Mouse (Mus musculus) lung, postnatal 0 days (tissue): ENCODE measurements around the gene Dnajc5. TPM values are rescaled to one million over a fixed set of nuclear protein-coding genes. Genes with fewer than 3 reads are reported as not detected.
"Not testable (repeated sequence)": the region's sequence is repeated elsewhere in the genome, so short reads cannot be mapped to it uniquely, and the experiment has no call there.

Source experiments
- ATAC-seq: fragments of 200-750 bp; cut with Nextera tagmentation; 2 replicates; pipeline ENCODE4 v1.8.0; 2017; ENCODE audit warnings: moderate library complexity
- DNase-seq: peaks from one replicate; pipeline ENCODE4 v3.0.0-alpha.2; 2016; ENCODE audit warnings: low spot score
- H3K27ac ChIP-seq: fragments of 300-500 bp; sonication (generic); 2 replicates; pipeline ENCODE4 v1.5.1; 2014; ENCODE audit warnings: antibody characterized with exemption, mild to moderate bottlenecking, low read length, mixed read lengths
- H3K27me3 ChIP-seq: fragments of 300-500 bp; sonication (generic); replicated peaks from 2 replicates; pipeline ENCODE4 v1.6.1; 2014; ENCODE audit warnings: low read length, mixed read lengths; ENCODE audit not compliant: insufficient read depth
- H3K36me3 ChIP-seq: fragments of 300-500 bp; sonication (generic); 2 replicates; pipeline ENCODE4 v1.6.1; 2014; ENCODE audit warnings: low read length, mixed read lengths; ENCODE audit not compliant: insufficient read depth
- H3K4me1 ChIP-seq: fragments of 300-500 bp; sonication (generic); 2 replicates; pipeline ENCODE4 v1.6.1; 2014; ENCODE audit warnings: antibody characterized with exemption, low read depth, low read length, mixed read lengths; ENCODE audit not compliant: insufficient read depth
- H3K4me2 ChIP-seq: fragments of 300-500 bp; sonication (generic); replicated peaks from 2 replicates; pipeline ENCODE4 v1.6.1; 2014; ENCODE audit warnings: low read depth, mild to moderate bottlenecking, low read length, moderate library complexity, mixed read lengths
- H3K4me3 ChIP-seq: fragments of 300-500 bp; sonication (generic); 2 replicates; pipeline ENCODE4 v1.5.1; 2014; ENCODE audit warnings: low read depth, low read length
- H3K9ac ChIP-seq: fragments of 300-500 bp; sonication (generic); replicated peaks from 2 replicates; pipeline ENCODE4 v1.6.1; 2014; ENCODE audit warnings: low read depth, mild to moderate bottlenecking
- H3K9me3 ChIP-seq: fragments of 300-500 bp; sonication (generic); 2 replicates; pipeline ENCODE4 v1.6.1; 2016; ENCODE audit warnings: low read length, mixed read lengths
- CTCF ChIP-seq: IDR thresholded peaks from 2 replicates; pipeline ENCODE4 v1.5.1; 2016; ENCODE audit warnings: antibody characterized with exemption, mild to moderate bottlenecking
- EP300 ChIP-seq: IDR thresholded peaks from 2 replicates; pipeline ENCODE4 v1.6.1; 2016; ENCODE audit warnings: antibody characterized with exemption, mild to moderate bottlenecking, control low read depth
- WGBS: fragments of 180-500 bp; shearing (Covaris S2); extraction: QIAGEN DNeasy Blood & Tissue Kit; methylation state at CpG from one replicate; pipeline ENCODE4 v1.1.7; 2014; 5-methylcytosine and 5-hydroxymethylcytosine counted together
- polyA plus RNA-seq: library from polyadenylated mRNA; unstranded; fragments of >200 nt; fragmentation: Nextera tagmentation; extraction: Ambion mirVana; gene quantifications from 2 replicates; pipeline ENCODE4 v1.2.1, GENCODE M21; 2015

Dnajc5 gene
- polyA plus RNA-seq, 1 experiment from 2014 or later = 57.2 TPM

DNA sequence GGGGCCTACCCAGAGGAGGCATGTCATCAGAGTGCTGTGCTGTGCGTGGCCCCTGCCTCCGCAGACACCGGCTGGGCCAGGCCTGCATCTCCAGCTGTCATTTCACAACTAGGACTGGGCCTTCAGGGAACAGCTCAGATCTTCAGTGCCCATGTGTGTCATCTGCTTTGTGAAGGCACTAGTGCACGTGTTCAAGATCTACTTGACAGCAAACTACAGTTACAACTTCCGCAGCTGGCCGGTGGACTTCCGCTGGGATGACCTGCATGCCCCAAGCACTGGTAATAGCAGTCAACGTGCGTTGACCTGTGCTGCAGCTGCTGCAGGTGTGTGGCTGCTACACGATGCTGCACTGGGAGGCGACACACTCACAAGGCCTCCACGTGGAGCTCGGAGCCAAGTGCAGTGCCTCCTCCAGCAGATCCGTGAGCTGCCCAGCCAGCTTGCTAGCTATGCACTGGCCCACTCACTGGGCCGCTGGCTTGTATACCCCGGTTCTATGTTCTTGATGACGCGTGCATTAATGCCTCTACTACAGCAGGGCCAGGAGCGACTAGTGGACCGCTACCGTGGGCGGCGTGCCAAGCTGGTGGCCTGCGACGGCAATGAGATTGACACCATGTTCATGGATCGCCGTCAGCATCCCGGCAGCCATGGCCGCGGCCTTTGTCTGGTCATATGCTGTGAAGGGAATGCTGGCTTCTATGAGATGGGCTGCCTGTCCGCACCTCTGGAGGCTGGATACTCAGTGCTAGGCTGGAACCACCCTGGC is 26.9 kb upstream of the Dnajc5 start, which contains the start of gene Abhd16b:
Gene Abhd16b, plus strand, starts transcription at position 51 of the 772 bp plus-strand sequence.
- H3K4me2 ChIP-seq = no peak within 1 kb of the TSS
- no peak for DNase-seq

DNA sequence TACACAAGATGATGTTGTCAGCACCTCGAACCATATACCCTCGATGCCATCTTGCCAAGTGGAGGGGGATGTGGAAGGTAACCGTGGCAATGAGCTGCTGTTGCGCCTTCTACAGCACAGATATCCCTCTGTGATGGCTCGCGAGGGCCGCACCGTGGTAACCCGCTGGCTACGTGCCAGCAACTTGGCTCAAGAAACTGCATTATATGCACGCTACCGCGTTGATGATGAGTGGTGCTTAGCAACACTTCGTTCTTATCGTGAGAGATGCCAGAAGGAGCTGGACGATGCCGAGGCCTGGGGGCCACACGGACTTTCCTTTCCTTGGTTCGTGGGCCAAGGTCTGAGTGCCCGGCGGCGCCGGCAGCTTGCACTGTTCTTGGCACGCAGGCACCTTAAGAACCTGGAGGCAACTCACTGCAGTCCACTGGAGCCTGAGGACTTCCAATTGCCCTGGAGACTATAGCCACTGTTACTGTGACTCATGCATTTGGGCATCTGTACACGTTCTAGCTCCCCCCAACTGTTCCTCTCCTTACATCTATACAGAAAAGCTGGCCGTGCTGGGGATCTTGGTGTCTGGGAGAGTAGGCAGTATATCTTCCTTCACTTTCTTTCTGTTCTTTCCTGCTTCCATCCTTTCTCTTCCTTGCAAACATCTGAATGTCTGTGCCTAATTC is 25.9 kb upstream of the Dnajc5 start:
- Histone ChIP-seq H3K4me2 (no peak overlapping the region), H3K36me3 (no peaks in the 10 kb centered on the region), H3K27me3 (no peaks in the 10 kb centered on the region), H3K9ac (no peak overlapping the region), H3K4me1 (peaks cover 3% of the 10 kb centered on the region; the same call in 1 of the 2 replicates), H3K9me3 (no peaks in the 10 kb centered on the region), H3K4me3 (no peak overlapping the region), H3K27ac (no peak overlapping the region)
- ATAC-seq (no peak), DNase-seq (no peak)
- WGBS = 52% methylated on average over 26 of the region's 26 CpGs
- TF ChIP-seq EP300 (no peak), CTCF (no peak)

More for the DNA sequence above, 26.9 kb upstream of the Dnajc5 start, which contains the start of gene Abhd16b:
- no peaks in the 10 kb centered on the region for H3K9me3 ChIP-seq
- no peaks in the 10 kb centered on the region for H3K27me3 ChIP-seq
- no peak for ATAC-seq
- TF ChIP-seq EP300 (no peak), CTCF (no peak)
- H3K27ac ChIP-seq = no peak within 1 kb of the TSS
- peaks cover 3% of the 10 kb centered on the region; the same call in 1 of the 2 replicates for H3K4me1 ChIP-seq
- 81% methylated on average over 31 of the region's 31 CpGs for WGBS
- no peak within 1 kb of the TSS for H3K4me3 ChIP-seq
- no peak within 1 kb of the TSS for H3K9ac ChIP-seq
- H3K36me3 ChIP-seq = no peaks in the 10 kb centered on the region

DNA sequence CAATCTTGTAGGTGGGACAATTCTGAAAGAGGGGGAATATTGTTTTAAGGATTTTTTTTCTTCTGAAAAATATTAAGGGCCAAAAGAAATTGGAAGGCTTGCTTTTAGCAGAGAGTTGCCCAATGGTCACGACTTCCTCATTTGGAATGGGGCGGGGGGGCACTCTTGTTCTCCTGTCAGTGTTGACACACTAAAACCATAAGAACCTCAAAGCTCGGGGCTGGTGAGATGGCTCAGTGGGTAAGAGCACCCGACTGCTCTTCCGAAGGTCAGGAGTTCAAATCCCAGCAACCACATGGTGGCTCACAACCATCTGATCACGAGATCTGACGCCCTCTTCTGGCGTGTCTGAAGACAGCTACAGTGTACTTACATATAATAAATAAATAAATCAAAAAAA is 24.4 kb upstream of the Dnajc5 start:
- ATAC-seq, H3K4me3 ChIP-seq, H3K27ac ChIP-seq, H3K9me3 ChIP-seq, DNase-seq, H3K4me2 ChIP-seq, H3K36me3 ChIP-seq, H3K4me1 ChIP-seq, H3K27me3 ChIP-seq, H3K9ac ChIP-seq: not testable (repeated sequence)
- 51% methylated on average over 8 of the region's 8 CpGs for WGBS

DNA sequence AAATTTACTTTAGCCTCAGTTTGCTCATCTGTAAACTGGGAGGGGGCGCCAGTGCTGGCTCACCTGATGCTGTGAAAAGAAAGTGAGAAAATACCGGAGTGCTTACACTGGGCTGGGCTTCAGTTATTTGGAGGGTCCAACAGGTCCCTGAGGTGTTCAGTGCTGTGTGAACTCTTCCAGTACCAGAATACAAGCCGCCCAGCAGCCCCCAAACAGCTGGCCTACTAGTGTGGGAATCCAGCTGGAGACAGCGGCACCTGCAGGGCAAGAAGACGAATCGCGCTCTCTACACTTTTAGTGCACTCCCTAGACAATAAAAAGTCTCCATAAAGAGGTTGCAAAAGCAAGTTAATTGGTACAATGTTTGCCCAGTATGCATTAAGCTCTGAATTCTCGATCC is 24.0 kb upstream of the Dnajc5 start:
- Histone ChIP-seq H3K4me2 (peak overlapping the region; percentile 93), H3K9me3 (no peaks in the 10 kb centered on the region), H3K4me1 (peaks cover 3% of the 10 kb centered on the region; the same call in 1 of the 2 replicates), H3K9ac (peak overlapping the region; percentile 86), H3K27me3 (no peaks in the 10 kb centered on the region), H3K36me3 (no peaks in the 10 kb centered on the region), H3K27ac (peak overlapping the region; percentile 98), H3K4me3 (peak overlapping the region; percentile 88)
- WGBS = 11% methylated on average over 8 of the region's 8 CpGs
- ATAC-seq (peak; percentile 72), DNase-seq (peak; percentile 82)
- TF ChIP-seq EP300 (no peak), CTCF (peak; percentile 79)

DNA sequence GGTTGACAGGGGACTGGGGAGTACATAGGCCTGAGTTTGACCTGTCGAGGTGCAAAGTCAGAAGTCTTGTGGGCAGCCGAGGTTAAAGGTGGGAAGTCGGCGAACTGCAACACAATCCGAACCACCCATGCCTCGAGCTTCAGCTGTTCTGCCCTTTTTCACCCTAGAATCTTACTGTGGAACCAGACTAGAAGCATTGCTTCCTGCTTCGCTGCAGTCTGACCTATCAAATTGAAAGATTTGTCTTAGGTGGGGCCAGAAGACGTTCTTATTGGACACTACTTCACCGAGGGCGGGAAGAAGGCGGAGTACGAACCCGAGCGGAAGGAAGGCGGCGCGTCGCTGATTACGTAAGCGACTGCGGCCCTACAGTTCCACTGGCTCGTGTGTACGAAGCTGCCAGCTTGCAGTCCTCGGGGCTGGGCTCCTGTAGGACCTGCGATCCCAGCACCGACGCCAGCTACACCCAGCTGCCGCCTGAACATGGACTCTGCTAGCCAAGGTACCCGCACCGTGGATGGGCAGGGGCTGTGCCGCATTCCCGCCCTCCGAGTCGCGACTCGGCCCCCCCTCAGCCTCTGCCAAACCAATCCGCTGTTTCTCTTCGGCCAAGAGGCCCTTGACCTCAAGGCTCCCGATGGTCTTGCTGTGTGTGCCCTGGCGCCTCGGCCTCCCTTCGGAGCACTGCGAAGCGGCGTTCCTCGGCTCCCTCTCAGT is 23.3 kb upstream of the Dnajc5 start, which contains the start of gene Tpd52l2:
Gene Tpd52l2, plus strand, starts transcription at position 312 of the 717 bp plus-strand sequence.
- Histone ChIP-seq H3K4me1 (peaks cover 3% of the 10 kb centered on the region; the same call in 1 of the 2 replicates), H3K27ac (peak within 1 kb of the TSS; percentile 98), H3K36me3 (no peaks in the 10 kb centered on the region), H3K27me3 (no peaks in the 10 kb centered on the region), H3K4me2 (peak within 1 kb of the TSS; percentile 93), H3K9ac (peak within 1 kb of the TSS; percentile 86), H3K9me3 (no peaks in the 10 kb centered on the region), H3K4me3 (peak within 1 kb of the TSS; percentile 88)
- TF ChIP-seq CTCF (0 out of 2 replicates have a peak, but pooled peaks have one; percentile 1), EP300 (peak; percentile 12; the same call in 1 of the 2 replicates)
- DNase-seq (peak; percentile 99), ATAC-seq (peak; percentile 96)
- WGBS = under 1% methylated on average over 39 of the region's 46 CpGs

DNA sequence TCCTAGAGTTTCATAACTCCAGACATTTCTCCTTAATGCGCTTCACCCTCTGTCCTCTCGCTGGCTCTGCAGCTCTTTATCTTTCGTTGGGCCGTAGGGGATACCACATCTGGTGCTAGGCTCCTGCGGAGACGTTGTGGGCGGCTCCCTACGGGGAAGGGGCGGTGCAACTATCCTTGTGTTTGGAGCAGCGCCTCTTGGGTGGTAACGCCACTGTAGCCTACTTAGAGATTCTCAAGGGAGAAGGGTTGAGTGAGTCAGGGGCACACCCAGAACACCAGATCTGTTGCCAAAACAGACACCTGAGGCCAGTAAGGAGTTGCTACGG is 22.8 kb upstream of the Dnajc5 start:
- H3K4me3 ChIP-seq = peak overlapping the region; percentile 88
- peaks cover 3% of the 10 kb centered on the region; the same call in 1 of the 2 replicates for H3K36me3 ChIP-seq
- peak overlapping the region; percentile 98 for H3K27ac ChIP-seq
- H3K4me1 ChIP-seq = peaks cover 3% of the 10 kb centered on the region; the same call in 1 of the 2 replicates
- H3K4me2 ChIP-seq = peak overlapping the region; percentile 93
- 0% methylated on average over 12 of the region's 12 CpGs for WGBS
- DNase-seq (peak; percentile 90), ATAC-seq (peak; percentile 78)
- no peaks in the 10 kb centered on the region for H3K27me3 ChIP-seq
- no peaks in the 10 kb centered on the region for H3K9me3 ChIP-seq
- H3K9ac ChIP-seq = peak overlapping the region; percentile 86
- no peak; the same call in 1 of the 2 replicates for TF ChIP-seq CTCF
- TF ChIP-seq EP300 = peak; percentile 48; the same call in 1 of the 2 replicates
